Mouse (Mus musculus) kidney, adult 2 months (tissue): ENCODE results near the gene Ppp1r1c.

ENCODE experiments used
- CTCF ChIP-seq: fragments of 200-500 bp; conservative IDR thresholded peaks from 2 replicates; pipeline ENCODE4 v1.5.1; 2011; ENCODE audit warnings: low read depth, mild to moderate bottlenecking, control low read depth, low read length, moderate library complexity, mixed read lengths; ENCODE audit not compliant: insufficient read depth, insufficient read length
- POLR2A ChIP-seq: fragments of 200-500 bp; IDR thresholded peaks from one replicate; pipeline ENCODE4 v1.6.1; 2011; ENCODE audit warnings: low read depth, low read length, control low read depth

DNA sequence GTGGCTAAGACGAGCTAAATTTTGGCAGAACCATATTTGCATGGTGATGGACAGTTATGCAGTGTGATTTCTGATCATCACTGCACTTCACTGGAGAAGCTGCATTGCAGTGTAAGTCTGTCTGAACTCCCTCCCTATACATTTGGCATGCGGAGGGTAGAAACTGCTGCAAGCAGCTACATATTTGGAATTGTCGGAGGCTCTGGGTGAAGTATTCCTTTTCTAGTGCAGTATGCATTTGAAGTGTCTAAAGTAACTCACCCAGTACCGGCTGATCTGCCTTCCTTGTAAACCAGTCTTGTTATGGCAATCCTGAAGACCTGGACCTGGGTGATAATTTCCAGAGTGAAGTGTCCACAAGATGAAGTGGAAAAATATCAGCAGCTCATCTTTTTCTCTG lies 25.9 kb upstream of the Ppp1r1c start:
- no peak for TF ChIP-seq CTCF
- TF ChIP-seq POLR2A = no peak
